Mouse (Mus musculus): ENCODE measurements at regions not wholly inside any gene's neighbourhood (a gene's known extent, or its start where the extent isn't known, plus 50 kb on each side); places are given as distances from the start of the nearest gene placed in this dataset. TPM values are rescaled to one million over a fixed set of nuclear protein-coding genes. Genes with fewer than 3 reads are reported as not detected.
A peak's percentile ranks its signal among the peaks of the same experiment; 100 is the strongest.

- Histone ChIP-seq H3K36me3 (no peaks in the 10 kb centered on the region), H3K27me3 (ENCODE audit: low read depth, poor library complexity, severe bottlenecking) (no peaks in the 10 kb centered on the region), H3K27ac (no peak overlapping the region), H3K4me1 (no peaks in the 10 kb centered on the region), H3K9me3 (replicated peaks) (no peaks in the 10 kb centered on the region), H3K4me3 (no peak overlapping the region)
- no peak for DNase-seq (ENCODE audit: low spot score)
- WGBS: 70% methylated on average over 1 of the region's 1 CpGs
Measured at GRCm38 (mm10) chr10:85320971-85321370, 65.6 kb upstream of the Btbd11 start.

GRCm38 (mm10) chr10:85322280-85322679 is 64.3 kb upstream of the Btbd11 start:
- H3K9me3 ChIP-seq (replicated peaks): no peaks in the 10 kb centered on the region
- no peak overlapping the region for H3K27ac ChIP-seq
- DNase-seq (ENCODE audit: low spot score): no peak
- 89% methylated on average over 3 of the region's 3 CpGs for WGBS
- no peaks in the 10 kb centered on the region for H3K27me3 ChIP-seq (ENCODE audit: low read depth, poor library complexity, severe bottlenecking)
- H3K4me1 ChIP-seq: no peaks in the 10 kb centered on the region
- no peaks in the 10 kb centered on the region for H3K36me3 ChIP-seq
- H3K4me3 ChIP-seq: no peak overlapping the region

GRCm38 (mm10) chr10:85329382-85329781 is 57.2 kb upstream of the Btbd11 start:
- Histone ChIP-seq H3K9me3 (replicated peaks) (no peaks in the 10 kb centered on the region), H3K27me3 (ENCODE audit: low read depth, poor library complexity, severe bottlenecking) (no peaks in the 10 kb centered on the region), H3K27ac (no peak overlapping the region), H3K36me3 (no peaks in the 10 kb centered on the region), H3K4me1 (peaks cover 6% of the 10 kb centered on the region), H3K4me3 (no peak overlapping the region)
- WGBS: 87% methylated on average over 3 of the region's 3 CpGs
- no peak for DNase-seq (ENCODE audit: low spot score)

- no peaks in the 10 kb centered on the region for H3K27me3 ChIP-seq (ENCODE audit: low read depth, poor library complexity, severe bottlenecking)
- H3K4me3 ChIP-seq: peak overlapping the region; percentile 28
- H3K27ac ChIP-seq: no peak overlapping the region
- H3K4me1 ChIP-seq: peaks cover 6% of the 10 kb centered on the region
- no peaks in the 10 kb centered on the region for H3K36me3 ChIP-seq
- no peaks in the 10 kb centered on the region for H3K9me3 ChIP-seq (replicated peaks)
- whole genome bisulfite sequencing: 11% methylated on average over 13 of the region's 13 CpGs
- DNase-seq (ENCODE audit: low spot score): peak; percentile 66
Measured at GRCm38 (mm10) chr10:85330938-85331691, 55.5 kb upstream of the Btbd11 start.

Small RNA genes lying in the stretch of these regions (microRNA-seq; reads per million reads assigned to microRNA genes)
- gene Gm27392: not detected
